Mouse (Mus musculus): ENCODE measurements around the gene Gm3336. TPM values are rescaled to one million over a fixed set of nuclear protein-coding genes. Genes with fewer than 3 reads are reported as not detected.
A peak's percentile ranks its signal among the peaks of the same experiment; 100 is the strongest.

Gm3336 gene
- polyA plus RNA-seq, 1 experiment, result 0.23 TPM

DNA sequence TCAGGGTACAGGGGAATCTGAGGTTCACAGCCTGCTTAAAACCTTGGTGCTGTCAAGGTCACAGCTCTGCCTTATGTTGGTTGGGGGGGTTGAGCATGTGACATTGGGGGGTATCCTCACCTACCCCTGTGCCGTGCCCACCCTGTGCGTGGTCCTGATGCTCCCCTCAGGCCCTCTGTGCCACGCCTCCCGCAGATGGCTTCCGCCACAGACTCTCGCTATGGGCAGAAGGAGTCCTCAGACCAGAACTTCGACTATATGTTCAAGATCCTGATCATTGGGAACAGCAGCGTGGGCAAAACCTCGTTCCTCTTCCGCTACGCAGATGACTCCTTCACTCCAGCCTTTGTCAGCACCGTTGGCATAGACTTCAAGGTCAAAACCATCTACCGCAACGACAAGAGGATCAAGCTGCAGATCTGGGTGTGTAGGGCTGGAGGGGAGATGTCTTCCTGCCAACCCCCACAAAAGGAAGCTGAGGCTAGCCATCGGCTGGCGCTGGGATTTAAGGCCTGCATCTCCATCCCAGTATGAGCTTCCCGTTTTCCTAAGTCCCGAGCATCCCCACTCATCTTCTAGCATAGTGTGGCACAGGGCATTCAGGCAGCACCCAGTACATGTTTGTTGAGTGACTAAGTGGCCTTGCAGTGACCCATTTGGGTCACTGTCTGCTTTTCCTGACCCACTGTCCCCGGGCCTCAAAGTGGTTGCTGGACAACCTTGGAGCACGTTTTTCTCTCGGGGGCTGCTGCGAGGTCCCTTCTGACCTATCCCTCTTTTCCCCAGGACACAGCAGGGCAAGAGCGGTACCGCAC is 37.5 kb downstream of the Gm3336 start:
- Histone ChIP-seq H3K4me2 (ENCODE audit: low read depth) (peak overlapping the region; percentile 89), H3K27me3 (ENCODE audit: control insufficient read depth, insufficient read depth, insufficient read length) (no peaks in the 10 kb centered on the region), H3K4me3 (peak overlapping the region; percentile 28), H3K36me3 (ENCODE audit: control insufficient read depth, insufficient read depth) (no peaks in the 10 kb centered on the region), H3ac (ENCODE audit: control insufficient read depth, insufficient read length) (peak overlapping the region; percentile 10), H3K79me2 (ENCODE audit: control insufficient read depth, insufficient read depth) (no peaks in the 10 kb centered on the region)
- no peak for TF ChIP-seq MYOD1 (IDR thresholded peaks at IDR 0.05; ENCODE audit: control insufficient read depth in 1 of 3, insufficient read length in 2 of 3, low read depth in 2 of 3)
- peak; percentile 72 for TF ChIP-seq POLR2AphosphoS2 (IDR thresholded peaks at IDR 0.05; ENCODE audit: insufficient read length, low read depth)

DNA sequence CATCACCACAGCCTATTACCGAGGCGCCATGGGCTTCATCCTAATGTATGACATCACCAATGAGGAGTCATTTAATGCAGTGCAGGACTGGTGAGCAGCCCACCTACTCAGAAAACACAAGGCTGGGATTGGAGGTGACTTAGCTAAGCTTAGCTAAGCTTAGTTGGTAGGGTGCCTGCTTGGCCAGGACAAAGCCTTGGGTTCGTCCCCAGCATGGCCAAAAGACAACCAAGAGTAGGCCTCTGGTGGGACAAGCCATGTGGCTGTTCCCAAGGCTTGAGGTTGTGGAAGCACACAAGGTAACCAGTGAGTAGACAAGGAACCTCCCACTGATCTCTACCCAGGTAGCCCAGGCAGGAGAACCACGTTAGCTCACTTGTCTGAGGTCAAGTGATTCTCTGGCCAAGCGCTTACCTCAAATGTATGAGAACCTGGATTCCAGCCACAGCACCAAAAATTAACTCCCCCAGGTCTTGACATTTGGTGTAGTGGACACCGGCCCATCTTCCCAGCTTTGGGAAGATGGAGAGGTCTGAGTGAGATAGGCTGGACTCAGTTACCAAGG is 38.2 kb downstream of the Gm3336 start:
- no peaks in the 10 kb centered on the region for H3K79me2 ChIP-seq (ENCODE audit: control insufficient read depth, insufficient read depth)
- H3K27me3 ChIP-seq (ENCODE audit: control insufficient read depth, insufficient read depth, insufficient read length), result no peaks in the 10 kb centered on the region
- no peaks in the 10 kb centered on the region for H3K36me3 ChIP-seq (ENCODE audit: control insufficient read depth, insufficient read depth)
- TF ChIP-seq USF1 (IDR thresholded peaks at IDR 0.05; ENCODE audit: low read depth), result no peak
- TF ChIP-seq MYOG (IDR thresholded peaks at IDR 0.05; ENCODE audit: control insufficient read depth in 1 of 3, insufficient read depth in 1 of 3, insufficient read length in 2 of 3, low read depth in 2 of 3), result no peak
- no peak for TF ChIP-seq MYOD1 (IDR thresholded peaks at IDR 0.05; ENCODE audit: control insufficient read depth in 1 of 3, insufficient read length in 2 of 3, low read depth in 2 of 3)
- TF ChIP-seq MAX (IDR thresholded peaks at IDR 0.05; ENCODE audit: low read depth), result no peak
- no peak for TF ChIP-seq E2F4 (IDR thresholded peaks at IDR 0.05; ENCODE audit: insufficient read depth)
- TF ChIP-seq TCF3 (IDR thresholded peaks at IDR 0.05; ENCODE audit: insufficient read length, low read depth), result no peak
- no peak for TF ChIP-seq SRF (IDR thresholded peaks at IDR 0.05; ENCODE audit: control insufficient read depth, insufficient read length, low read depth)
- TF ChIP-seq POLR2A (IDR thresholded peaks at IDR 0.05; ENCODE audit: insufficient read length, low read depth), result no peak
- TF ChIP-seq POLR2AphosphoS2 (IDR thresholded peaks at IDR 0.05; ENCODE audit: insufficient read length, low read depth), result no peak
- TF ChIP-seq CEBPB (IDR thresholded peaks at IDR 0.05; ENCODE audit: insufficient read depth, poor library complexity, severe bottlenecking), result no peak
- TF ChIP-seq REST (IDR thresholded peaks at IDR 0.05; ENCODE audit: insufficient read depth, insufficient read length), result no peak
- TF ChIP-seq TCF12 (IDR thresholded peaks at IDR 0.05; ENCODE audit: insufficient read depth, poor library complexity, severe bottlenecking), result no peak
- no peak overlapping the region for H3K4me2 ChIP-seq (ENCODE audit: low read depth)
- H3K4me3 ChIP-seq, result no peak overlapping the region
- no peak overlapping the region for H3ac ChIP-seq (ENCODE audit: control insufficient read depth, insufficient read length)

- TF ChIP-seq CEBPB (IDR thresholded peaks at IDR 0.05; ENCODE audit: insufficient read depth, poor library complexity, severe bottlenecking), result no peak
- TF ChIP-seq MAX (IDR thresholded peaks at IDR 0.05; ENCODE audit: low read depth), result no peak
- no peak for TF ChIP-seq TCF3 (IDR thresholded peaks at IDR 0.05; ENCODE audit: insufficient read length, low read depth)
- TF ChIP-seq USF1 (IDR thresholded peaks at IDR 0.05; ENCODE audit: low read depth), result no peak
- no peak for TF ChIP-seq MYOG (IDR thresholded peaks at IDR 0.05; ENCODE audit: control insufficient read depth in 1 of 3, insufficient read depth in 1 of 3, insufficient read length in 2 of 3, low read depth in 2 of 3)
- no peak for TF ChIP-seq MYOD1 (IDR thresholded peaks at IDR 0.05; ENCODE audit: control insufficient read depth in 1 of 3, insufficient read length in 2 of 3, low read depth in 2 of 3)
- TF ChIP-seq SRF (IDR thresholded peaks at IDR 0.05; ENCODE audit: control insufficient read depth, insufficient read length, low read depth), result no peak
- TF ChIP-seq E2F4 (IDR thresholded peaks at IDR 0.05; ENCODE audit: insufficient read depth), result no peak
- TF ChIP-seq POLR2A (IDR thresholded peaks at IDR 0.05; ENCODE audit: insufficient read length, low read depth), result peak; percentile 31
- TF ChIP-seq POLR2AphosphoS2 (IDR thresholded peaks at IDR 0.05; ENCODE audit: insufficient read length, low read depth), result peak; percentile 33
- no peak for TF ChIP-seq REST (IDR thresholded peaks at IDR 0.05; ENCODE audit: insufficient read depth, insufficient read length)
- no peak for TF ChIP-seq TCF12 (IDR thresholded peaks at IDR 0.05; ENCODE audit: insufficient read depth, poor library complexity, severe bottlenecking)
- Histone ChIP-seq H3K4me2 (ENCODE audit: low read depth) (no peak overlapping the region), H3K4me3 (no peak overlapping the region), H3ac (ENCODE audit: control insufficient read depth, insufficient read length) (no peak overlapping the region), H3K27me3 (ENCODE audit: control insufficient read depth, insufficient read depth, insufficient read length) (no peaks in the 10 kb centered on the region), H3K79me2 (ENCODE audit: control insufficient read depth, insufficient read depth) (no peaks in the 10 kb centered on the region), H3K36me3 (ENCODE audit: control insufficient read depth, insufficient read depth) (no peaks in the 10 kb centered on the region)
Measured at GRCm38 (mm10) chr8:70757523-70758307, 39.4 kb downstream of the Gm3336 start.

DNA sequence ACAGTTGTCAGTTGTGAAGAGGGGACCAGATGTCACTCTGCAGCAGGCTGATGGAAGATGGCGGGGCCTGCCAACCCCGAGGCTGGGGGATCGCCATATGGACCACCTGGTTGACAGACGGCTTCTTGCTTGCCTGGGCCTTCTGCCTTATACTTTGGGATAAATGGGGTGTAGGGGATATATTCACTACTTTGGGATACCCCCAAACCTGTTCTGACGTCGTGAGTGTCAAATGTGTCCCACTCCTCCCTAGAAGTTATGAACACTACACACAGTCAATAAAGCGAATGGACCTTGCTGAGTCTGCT is 39.9 kb downstream of the Gm3336 start:
- Histone ChIP-seq H3K36me3 (ENCODE audit: control insufficient read depth, insufficient read depth) (no peaks in the 10 kb centered on the region), H3K4me2 (ENCODE audit: low read depth) (no peak overlapping the region), H3K27me3 (ENCODE audit: control insufficient read depth, insufficient read depth, insufficient read length) (no peaks in the 10 kb centered on the region), H3K4me3 (no peak overlapping the region), H3K79me2 (ENCODE audit: control insufficient read depth, insufficient read depth) (no peaks in the 10 kb centered on the region), H3ac (ENCODE audit: control insufficient read depth, insufficient read length) (no peak overlapping the region)
- TF ChIP-seq MYOG (IDR thresholded peaks at IDR 0.05; ENCODE audit: control insufficient read depth in 1 of 3, insufficient read depth in 1 of 3, insufficient read length in 2 of 3, low read depth in 2 of 3) (no peak), CEBPB (IDR thresholded peaks at IDR 0.05; ENCODE audit: insufficient read depth, poor library complexity, severe bottlenecking) (no peak), USF1 (IDR thresholded peaks at IDR 0.05; ENCODE audit: low read depth) (no peak), TCF3 (IDR thresholded peaks at IDR 0.05; ENCODE audit: insufficient read length, low read depth) (no peak), POLR2A (IDR thresholded peaks at IDR 0.05; ENCODE audit: insufficient read length, low read depth) (no peak), SRF (IDR thresholded peaks at IDR 0.05; ENCODE audit: control insufficient read depth, insufficient read length, low read depth) (no peak), MAX (IDR thresholded peaks at IDR 0.05; ENCODE audit: low read depth) (no peak), TCF12 (IDR thresholded peaks at IDR 0.05; ENCODE audit: insufficient read depth, poor library complexity, severe bottlenecking) (no peak), POLR2AphosphoS2 (IDR thresholded peaks at IDR 0.05; ENCODE audit: insufficient read length, low read depth) (no peak), MYOD1 (IDR thresholded peaks at IDR 0.05; ENCODE audit: control insufficient read depth in 1 of 3, insufficient read length in 2 of 3, low read depth in 2 of 3) (no peak), REST (IDR thresholded peaks at IDR 0.05; ENCODE audit: insufficient read depth, insufficient read length) (no peak), E2F4 (IDR thresholded peaks at IDR 0.05; ENCODE audit: insufficient read depth) (no peak)
